Mouse (Mus musculus) hindbrain, embryonic 13.5 days (tissue): Measurements from ENCODE around the gene Snap91. TPM values are rescaled to one million over a fixed set of nuclear protein-coding genes. Genes with fewer than 3 reads are reported as not detected.

Experiments used
- ATAC-seq: fragments of 200-750 bp; cut with Nextera tagmentation; 2 replicates; pipeline ENCODE4 v1.8.0; 2017; ENCODE audit warnings: moderate TSS enrichment; ENCODE audit not compliant: low FRiP score
- H3K27ac ChIP-seq: fragments of 300-500 bp; sonication (generic); 2 replicates; pipeline ENCODE4 v1.5.1; 2015; ENCODE audit warnings: inconsistent platforms, mild to moderate bottlenecking, moderate library complexity
- H3K27me3 ChIP-seq: fragments of 300-500 bp; sonication (generic); 2 replicates; pipeline ENCODE4 v1.6.1; 2015; ENCODE audit warnings: mild to moderate bottlenecking, inconsistent platforms
- H3K36me3 ChIP-seq: fragments of 300-500 bp; sonication (generic); 2 replicates; pipeline ENCODE4 v1.6.1; 2015; ENCODE audit warnings: mild to moderate bottlenecking, inconsistent platforms
- H3K4me1 ChIP-seq: fragments of 300-500 bp; sonication (generic); replicated peaks from 2 replicates; pipeline ENCODE4 v1.6.1; 2015; ENCODE audit warnings: inconsistent platforms
- H3K4me2 ChIP-seq: fragments of 300-500 bp; sonication (generic); 2 replicates; pipeline ENCODE4 v1.6.1; 2015; ENCODE audit warnings: inconsistent platforms, mild to moderate bottlenecking, moderate library complexity
- H3K4me3 ChIP-seq: fragments of 300-500 bp; sonication (generic); 2 replicates; pipeline ENCODE4 v1.5.1; 2015; ENCODE audit warnings: mild to moderate bottlenecking, inconsistent platforms
- H3K9ac ChIP-seq: fragments of 300-500 bp; sonication (generic); 2 replicates; pipeline ENCODE4 v1.6.1; 2015; ENCODE audit warnings: mild to moderate bottlenecking, inconsistent platforms
- H3K9me3 ChIP-seq: fragments of 300-500 bp; sonication (generic); 2 replicates; pipeline ENCODE4 v1.6.1; 2016; ENCODE audit warnings: inconsistent platforms
- WGBS: fragments of 180-500 bp; shearing (Covaris S2); methylation state at CpG from one replicate; pipeline ENCODE4 v1.1.7; 2015; 5-methylcytosine and 5-hydroxymethylcytosine counted together
- polyA plus RNA-seq: library from polyadenylated mRNA; unstranded; fragments of >200 nt; fragmentation: Nextera tagmentation; extraction: Ambion mirVana; gene quantifications from 2 replicates; pipeline ENCODE4 v1.2.1, GENCODE M21; 2015

The Snap91 gene
- polyA plus RNA-seq, 1 experiment from 2014 or later: 102 TPM

GRCm38 (mm10) chr9:86810213-86810612 is 70.2 kb downstream of the Snap91 start:
- H3K27me3 ChIP-seq: no peaks in the 10 kb centered on the region
- no peaks in the 10 kb centered on the region for H3K4me1 ChIP-seq
- H3K4me3 ChIP-seq: no peak overlapping the region
- H3K4me2 ChIP-seq: no peak overlapping the region
- H3K36me3 ChIP-seq: peaks cover 27% of the 10 kb centered on the region
- ATAC-seq: no peak
- no peaks in the 10 kb centered on the region for H3K9me3 ChIP-seq
- 83% methylated on average over 3 of the region's 3 CpGs for WGBS
- H3K27ac ChIP-seq: no peak overlapping the region
- H3K9ac ChIP-seq: no peak overlapping the region

GRCm38 (mm10) chr9:86800600-86801163 is 79.8 kb downstream of the Snap91 start:
- WGBS: 28% methylated on average over 3 of the region's 3 CpGs
- H3K4me3 ChIP-seq: no peak overlapping the region
- H3K9ac ChIP-seq: no peak overlapping the region
- peak; percentile 59; the same call in 1 of the 2 replicates for ATAC-seq
- H3K4me1 ChIP-seq: no peaks in the 10 kb centered on the region
- H3K27ac ChIP-seq: no peak overlapping the region
- no peak overlapping the region for H3K4me2 ChIP-seq
- no peaks in the 10 kb centered on the region for H3K9me3 ChIP-seq
- H3K36me3 ChIP-seq: peaks cover 37% of the 10 kb centered on the region
- H3K27me3 ChIP-seq: no peaks in the 10 kb centered on the region

- no peaks in the 10 kb centered on the region for H3K27me3 ChIP-seq
- no peak for ATAC-seq
- H3K27ac ChIP-seq: no peak overlapping the region
- H3K36me3 ChIP-seq: peaks cover 34% of the 10 kb centered on the region
- no peaks in the 10 kb centered on the region for H3K4me1 ChIP-seq
- no peak overlapping the region for H3K4me2 ChIP-seq
- no peaks in the 10 kb centered on the region for H3K9me3 ChIP-seq
- H3K9ac ChIP-seq: no peak overlapping the region
- H3K4me3 ChIP-seq: no peak overlapping the region
- 81% methylated on average over 7 of the region's 7 CpGs for WGBS
Measured at GRCm38 (mm10) chr9:86799099-86799498, 81.4 kb downstream of the Snap91 start.

GRCm38 (mm10) chr9:86798686-86799085 is 81.8 kb downstream of the Snap91 start:
- Histone ChIP-seq H3K9ac (no peak overlapping the region), H3K4me3 (no peak overlapping the region), H3K4me2 (no peak overlapping the region), H3K36me3 (peaks cover 32% of the 10 kb centered on the region), H3K27ac (no peak overlapping the region), H3K27me3 (no peaks in the 10 kb centered on the region), H3K4me1 (no peaks in the 10 kb centered on the region), H3K9me3 (no peaks in the 10 kb centered on the region)
- ATAC-seq: no peak
- WGBS: 44% methylated on average over 7 of the region's 7 CpGs

GRCm38 (mm10) chr9:86798129-86798528 is 82.3 kb downstream of the Snap91 start:
- H3K4me2 ChIP-seq: no peak overlapping the region
- no peak overlapping the region for H3K9ac ChIP-seq
- 94% methylated on average over 5 of the region's 5 CpGs for WGBS
- no peak overlapping the region for H3K4me3 ChIP-seq
- no peaks in the 10 kb centered on the region for H3K9me3 ChIP-seq
- no peak overlapping the region for H3K27ac ChIP-seq
- H3K36me3 ChIP-seq: peaks cover 30% of the 10 kb centered on the region
- ATAC-seq: 0 out of 2 replicates have a peak, but pooled peaks have one; percentile 21
- no peaks in the 10 kb centered on the region for H3K27me3 ChIP-seq
- H3K4me1 ChIP-seq: no peaks in the 10 kb centered on the region

- Histone ChIP-seq H3K4me1 (no peaks in the 10 kb centered on the region), H3K36me3 (peaks cover 31% of the 10 kb centered on the region), H3K27me3 (no peaks in the 10 kb centered on the region), H3K9ac (no peak overlapping the region), H3K4me3 (no peak overlapping the region), H3K27ac (no peak overlapping the region), H3K9me3 (no peaks in the 10 kb centered on the region), H3K4me2 (no peak overlapping the region)
- ATAC-seq: no peak
- 84% methylated on average over 4 of the region's 4 CpGs for WGBS
Measured at GRCm38 (mm10) chr9:86797553-86797952, 82.9 kb downstream of the Snap91 start.

- no peak for ATAC-seq
- H3K36me3 ChIP-seq: peaks cover 34% of the 10 kb centered on the region
- WGBS: 74% methylated on average over 3 of the region's 3 CpGs
Measured at GRCm38 (mm10) chr9:86795236-86795635, 85.2 kb downstream of the Snap91 start.

GRCm38 (mm10) chr9:86791927-86792326 is 88.5 kb downstream of the Snap91 start:
- Histone ChIP-seq H3K9me3 (no peaks in the 10 kb centered on the region), H3K27ac (no peak overlapping the region), H3K4me1 (no peaks in the 10 kb centered on the region), H3K9ac (no peak overlapping the region), H3K4me3 (no peak overlapping the region), H3K27me3 (no peaks in the 10 kb centered on the region), H3K36me3 (peaks cover 37% of the 10 kb centered on the region), H3K4me2 (no peak overlapping the region)
- WGBS: 85% methylated on average over 7 of the region's 7 CpGs
- ATAC-seq: no peak

More at GRCm38 (mm10) chr9:86795236-86795635, 85.2 kb downstream of the Snap91 start:
- H3K9me3 ChIP-seq: no peaks in the 10 kb centered on the region
- no peak overlapping the region for H3K4me2 ChIP-seq
- no peak overlapping the region for H3K27ac ChIP-seq
- no peak overlapping the region for H3K4me3 ChIP-seq
- no peak overlapping the region for H3K9ac ChIP-seq
- no peaks in the 10 kb centered on the region for H3K4me1 ChIP-seq
- no peaks in the 10 kb centered on the region for H3K27me3 ChIP-seq

- no peak overlapping the region for H3K4me3 ChIP-seq
- peaks cover 35% of the 10 kb centered on the region for H3K36me3 ChIP-seq
- no peaks in the 10 kb centered on the region for H3K9me3 ChIP-seq
- H3K9ac ChIP-seq: no peak overlapping the region
- no peak for ATAC-seq
- no peak overlapping the region for H3K27ac ChIP-seq
- H3K27me3 ChIP-seq: no peaks in the 10 kb centered on the region
- H3K4me2 ChIP-seq: no peak overlapping the region
- H3K4me1 ChIP-seq: no peaks in the 10 kb centered on the region
- 81% methylated on average over 6 of the region's 6 CpGs for WGBS
Measured at GRCm38 (mm10) chr9:86789186-86789585, 91.3 kb downstream of the Snap91 start.

- no peak overlapping the region for H3K27ac ChIP-seq
- no peaks in the 10 kb centered on the region for H3K27me3 ChIP-seq
- no peak overlapping the region for H3K9ac ChIP-seq
- no peaks in the 10 kb centered on the region for H3K9me3 ChIP-seq
- 91% methylated on average over 2 of the region's 2 CpGs for WGBS
- no peak for ATAC-seq
- no peaks in the 10 kb centered on the region for H3K4me1 ChIP-seq
- no peak overlapping the region for H3K4me3 ChIP-seq
- peaks cover 44% of the 10 kb centered on the region for H3K36me3 ChIP-seq
- no peak overlapping the region for H3K4me2 ChIP-seq
Measured at GRCm38 (mm10) chr9:86782836-86783235, 97.6 kb downstream of the Snap91 start.

GRCm38 (mm10) chr9:86781426-86781825 is 99.0 kb downstream of the Snap91 start:
- WGBS: 88% methylated on average over 4 of the region's 4 CpGs
- Histone ChIP-seq H3K36me3 (peaks cover 47% of the 10 kb centered on the region), H3K4me2 (no peak overlapping the region)

GRCm38 (mm10) chr9:86778212-86778611 is 102.2 kb downstream of the Snap91 start:
- Histone ChIP-seq H3K27ac (no peak overlapping the region), H3K4me2 (no peak overlapping the region), H3K27me3 (no peaks in the 10 kb centered on the region), H3K9ac (no peak overlapping the region), H3K4me1 (no peaks in the 10 kb centered on the region), H3K36me3 (peaks cover 61% of the 10 kb centered on the region), H3K9me3 (no peaks in the 10 kb centered on the region), H3K4me3 (no peak overlapping the region)
- ATAC-seq: no peak
- 78% methylated on average over 4 of the region's 4 CpGs for WGBS

More at GRCm38 (mm10) chr9:86781426-86781825, 99.0 kb downstream of the Snap91 start:
- Histone ChIP-seq H3K4me1 (no peaks in the 10 kb centered on the region), H3K27ac (no peak overlapping the region), H3K9me3 (no peaks in the 10 kb centered on the region), H3K4me3 (no peak overlapping the region), H3K9ac (no peak overlapping the region), H3K27me3 (no peaks in the 10 kb centered on the region)
- ATAC-seq: no peak

- Histone ChIP-seq H3K4me3 (no peak overlapping the region), H3K27ac (no peak overlapping the region), H3K9me3 (no peaks in the 10 kb centered on the region), H3K9ac (no peak overlapping the region), H3K36me3 (peaks cover 61% of the 10 kb centered on the region), H3K4me2 (no peak overlapping the region), H3K4me1 (no peaks in the 10 kb centered on the region), H3K27me3 (no peaks in the 10 kb centered on the region)
- 67% methylated on average over 7 of the region's 7 CpGs for WGBS
- ATAC-seq: no peak
Measured at GRCm38 (mm10) chr9:86777309-86777708, 103.1 kb downstream of the Snap91 start.
